ENCODE assay signal across 11 mouse cellular contexts in genomic region chr16:41941591-41942315, GRCm38 (mm10).
"Had no signal": no experiment of that assay in that cellular context is flagged by ENCODE, and none has a peak within 500 bp of the region (broad histone marks: within the 10 kb centered on the region; RNA-seq: fewer than 3 reads in every experiment).

No protein-coding gene starts in this region.

- H3K9me3 ChIP-seq: limb, embryonic 12.5 days; liver, embryonic 13.5 days; lung, embryonic 15.5 days; midbrain, embryonic 13.5 days had no signal

- H3K4me2 ChIP-seq: limb, embryonic 12.5 days; liver, embryonic 13.5 days; lung, embryonic 15.5 days; midbrain, embryonic 13.5 days had no signal

- H3K9ac ChIP-seq: limb, embryonic 12.5 days; liver, embryonic 13.5 days; liver, postnatal 0 days; lung, embryonic 15.5 days; midbrain, embryonic 13.5 days had no signal

- H3K27me3 ChIP-seq: limb, embryonic 12.5 days; liver, embryonic 13.5 days; lung, embryonic 15.5 days; midbrain, embryonic 13.5 days had no signal

- H3K4me3 ChIP-seq: limb, embryonic 12.5 days; liver, embryonic 13.5 days; lung, embryonic 15.5 days; midbrain, embryonic 13.5 days had no signal

- ATAC-seq: liver, postnatal 0 days; midbrain, embryonic 13.5 days had no signal

- H3K27ac ChIP-seq: limb, embryonic 12.5 days; liver, embryonic 13.5 days; lung, embryonic 15.5 days; midbrain, embryonic 13.5 days; stomach, postnatal 0 days had no signal

- H3K36me3 ChIP-seq: limb, embryonic 12.5 days; liver, embryonic 13.5 days; lung, embryonic 15.5 days; midbrain, embryonic 13.5 days had no signal

- H3K4me1 ChIP-seq: limb, embryonic 12.5 days; liver, embryonic 13.5 days; lung, embryonic 15.5 days; midbrain, embryonic 13.5 days had no signal

- DNase-seq: kidney, postnatal 10 days; kidney, postnatal 4 days; liver; liver, embryonic 13.5 days; liver, postnatal 0 days; right cerebral cortex, postnatal 14 days; thymus, postnatal 4 days had no signal
